Mouse (Mus musculus) frontal cortex, adult (tissue): ENCODE measurements around the gene Cox4i1.

Source experiments
- ATAC-seq: cut with Nextera tagmentation; 2 replicates; pipeline ENCODE4 v1.9.2; 2017; ENCODE audit warnings: mild to moderate bottlenecking, moderate library complexity, mixed read lengths; ENCODE audit not compliant: low TSS enrichment

The Cox4i1 gene

DNA sequence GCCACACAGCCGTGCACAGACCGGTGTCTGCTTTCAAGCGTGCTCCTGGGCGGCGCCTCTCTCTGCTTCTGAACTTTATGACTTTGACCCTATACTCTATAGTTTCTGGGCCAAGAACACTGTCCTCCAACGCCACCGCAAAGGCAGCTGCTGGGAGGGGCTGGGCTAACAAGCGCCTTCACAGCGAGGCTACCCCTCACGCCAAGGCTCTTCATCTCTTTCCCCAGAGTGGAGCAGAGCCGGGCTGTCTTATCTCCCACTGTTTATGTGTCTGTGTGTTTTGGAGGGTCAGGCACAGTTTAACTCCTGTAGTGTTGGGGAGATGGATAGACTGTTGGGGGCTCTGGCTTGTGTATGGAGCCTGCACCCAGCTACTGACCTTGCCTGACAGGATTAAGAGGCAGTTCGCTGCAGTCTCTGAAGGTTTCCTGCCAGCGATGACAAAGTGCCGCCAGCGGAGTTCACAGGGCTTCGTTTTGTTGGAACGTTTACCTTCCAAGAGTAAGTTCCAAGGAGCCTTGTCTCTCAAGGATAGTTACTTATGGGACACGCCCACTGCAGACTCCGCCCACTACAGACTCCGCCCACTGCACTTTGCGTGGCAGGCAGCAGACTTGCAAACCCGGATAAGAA, 26.0 kb downstream of the Cox4i1 start:
- no peak for ATAC-seq

DNA sequence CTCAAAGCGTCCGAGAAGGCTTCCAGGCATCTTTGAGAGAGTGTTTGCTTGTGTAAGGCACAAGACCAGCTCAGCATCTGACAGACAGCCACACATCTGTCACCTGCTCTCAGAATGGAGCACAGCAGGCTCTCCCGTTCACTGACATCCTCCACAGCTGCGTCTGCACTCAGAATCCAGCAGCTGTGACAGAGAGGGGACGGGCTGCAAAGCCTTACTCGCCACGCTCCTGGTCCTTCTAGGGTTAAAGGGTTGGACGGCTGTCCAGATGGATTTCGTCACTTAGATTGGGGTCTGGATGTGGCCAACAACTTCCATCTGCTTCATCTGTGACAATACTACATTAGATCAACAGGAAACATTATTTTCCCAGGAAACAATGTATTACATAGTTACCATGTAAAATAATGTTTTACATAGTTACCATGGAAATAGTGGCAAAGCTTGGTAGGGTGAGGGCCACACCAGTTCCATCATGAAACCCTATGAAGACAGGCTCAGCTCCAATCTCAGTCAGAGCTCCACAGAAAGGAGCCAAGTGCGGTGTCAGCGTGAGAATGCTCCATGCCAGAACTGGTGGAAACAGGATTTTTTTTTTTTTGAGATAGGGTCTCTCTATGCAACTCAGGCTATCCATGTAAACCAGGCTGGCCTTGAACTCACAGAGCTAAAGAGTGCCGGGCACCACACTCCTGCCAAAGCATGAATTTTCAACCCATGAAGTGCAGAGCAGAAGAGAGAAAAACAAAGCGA, 28.6 kb downstream of the Cox4i1 start:
- ATAC-seq: no peak

DNA sequence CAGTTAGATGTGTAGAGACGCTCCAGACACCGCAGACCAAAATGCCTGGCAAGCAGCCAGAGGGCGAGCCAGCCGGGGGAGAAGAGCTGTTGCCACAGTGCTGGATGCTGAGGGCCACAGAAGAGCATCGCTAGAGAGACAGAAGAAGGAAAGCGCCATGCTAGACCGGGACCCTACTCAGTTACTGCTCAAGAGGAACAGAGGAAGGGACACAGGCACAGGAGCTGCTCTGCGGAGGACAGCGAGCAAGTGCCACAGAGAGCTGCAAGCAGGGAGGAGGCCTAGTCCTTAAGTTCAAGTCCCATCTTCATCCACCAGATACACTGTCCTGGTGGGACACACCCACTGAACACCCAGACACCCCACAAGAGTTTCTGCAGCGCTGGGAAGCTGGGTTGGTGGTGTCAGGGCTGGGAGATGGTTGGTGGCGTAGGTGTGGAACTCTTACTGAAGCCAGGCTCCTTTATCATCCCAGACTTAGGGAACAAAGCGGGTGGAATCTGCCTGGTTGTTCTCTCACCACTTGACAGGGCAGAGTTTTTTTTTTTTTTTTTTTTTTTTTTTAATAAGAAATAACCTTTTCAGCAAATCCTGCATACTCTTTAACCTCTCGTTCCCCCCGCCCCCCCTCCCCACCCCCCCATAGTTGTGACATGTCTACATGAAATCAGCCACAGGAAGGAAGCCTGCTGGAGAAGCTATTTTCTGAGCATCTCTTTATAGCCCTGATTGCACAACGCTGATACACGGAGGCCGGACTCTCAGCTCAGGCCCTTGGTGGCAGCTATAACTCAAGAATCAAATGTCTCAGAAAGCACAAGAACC, 29.3 kb downstream of the Cox4i1 start:
- ATAC-seq: no peak

GRCm38 (mm10) chr8:120697979-120698272, 29.9 kb downstream of the Cox4i1 start:
- no peak for ATAC-seq

DNA sequence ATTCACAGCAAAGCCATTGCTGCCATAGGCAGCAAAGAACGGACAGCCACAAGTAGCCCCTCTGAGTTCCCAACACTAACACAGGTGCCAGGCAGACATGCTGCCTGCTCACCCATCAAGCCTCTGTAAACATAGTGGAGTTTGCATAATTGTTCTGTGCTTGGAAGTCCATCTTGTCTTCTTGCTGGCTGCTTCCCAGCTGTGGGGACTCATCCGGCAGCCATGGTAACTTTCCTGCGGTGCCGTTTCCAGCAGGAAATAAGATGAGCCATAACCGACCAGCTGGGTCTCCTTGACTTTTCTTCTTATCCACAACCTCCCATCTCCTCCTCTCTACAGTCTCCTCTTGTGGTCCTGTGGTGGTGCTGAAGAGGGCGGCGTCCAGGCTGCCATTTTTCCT, 30.4 kb downstream of the Cox4i1 start:
- ATAC-seq: no peak

DNA sequence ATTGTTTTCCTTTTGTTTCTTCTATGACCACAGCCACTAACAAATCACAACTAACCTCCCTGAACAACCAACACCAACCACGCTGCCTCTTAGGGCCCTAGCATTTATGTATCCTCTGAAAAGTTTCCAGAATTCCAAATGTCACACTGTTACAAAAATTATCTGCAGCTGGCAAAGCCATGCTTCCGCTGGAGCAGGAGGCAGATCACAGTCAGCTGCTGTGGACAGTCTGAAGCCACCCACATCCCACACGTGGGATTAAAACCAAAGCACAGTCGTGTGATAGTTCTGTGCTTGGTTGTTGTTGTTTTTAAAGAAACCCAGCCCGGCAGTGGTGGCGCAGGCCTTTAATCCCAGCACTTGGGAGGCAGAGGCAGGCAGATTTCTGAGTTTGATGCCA, 31.1 kb downstream of the Cox4i1 start:
- no peak; the same call in 1 of the 2 replicates for ATAC-seq

- no peak for ATAC-seq
Measured at GRCm38 (mm10) chr8:120699565-120699964, 31.5 kb downstream of the Cox4i1 start.

- no peak for ATAC-seq
Measured at GRCm38 (mm10) chr8:120700053-120700452, 32.0 kb downstream of the Cox4i1 start.

DNA sequence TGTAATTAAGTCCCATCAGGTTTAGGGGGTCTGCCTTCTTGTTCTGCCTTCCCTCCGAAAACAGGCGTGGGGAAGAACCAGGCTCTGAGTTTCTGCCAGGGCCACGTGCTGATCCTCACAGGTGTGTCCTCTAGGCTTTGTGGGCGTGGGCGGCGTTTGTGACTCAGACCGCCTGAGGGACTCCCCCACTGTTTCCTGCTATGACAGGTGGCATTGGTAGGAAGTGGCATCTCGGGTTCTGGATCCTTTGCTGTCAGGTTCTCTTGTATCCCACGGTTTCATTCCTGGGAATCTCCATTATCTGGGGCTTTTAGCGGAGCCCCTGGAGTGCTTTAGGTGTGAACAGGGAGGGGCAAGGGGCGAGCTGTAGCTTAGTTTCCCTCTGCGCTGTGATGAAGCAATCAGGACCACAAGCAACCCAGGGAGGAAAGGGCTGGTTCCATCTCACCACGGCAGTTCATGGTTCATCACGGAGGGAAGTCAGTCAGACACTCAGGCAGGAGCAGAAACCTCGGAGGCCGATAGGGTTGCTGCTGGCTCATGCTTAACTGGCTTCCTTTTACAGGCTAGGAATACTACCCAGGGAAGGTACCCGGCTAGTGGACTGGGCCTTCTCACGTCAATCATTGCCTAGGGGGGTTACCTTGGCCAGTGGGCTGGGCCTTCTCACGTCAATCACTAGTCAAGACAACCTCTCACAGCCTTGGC, 33.9 kb downstream of the Cox4i1 start:
- ATAC-seq: no peak; the same call in 1 of the 2 replicates

- no peak for ATAC-seq
Measured at GRCm38 (mm10) chr8:120704203-120704602, 36.2 kb downstream of the Cox4i1 start.

DNA sequence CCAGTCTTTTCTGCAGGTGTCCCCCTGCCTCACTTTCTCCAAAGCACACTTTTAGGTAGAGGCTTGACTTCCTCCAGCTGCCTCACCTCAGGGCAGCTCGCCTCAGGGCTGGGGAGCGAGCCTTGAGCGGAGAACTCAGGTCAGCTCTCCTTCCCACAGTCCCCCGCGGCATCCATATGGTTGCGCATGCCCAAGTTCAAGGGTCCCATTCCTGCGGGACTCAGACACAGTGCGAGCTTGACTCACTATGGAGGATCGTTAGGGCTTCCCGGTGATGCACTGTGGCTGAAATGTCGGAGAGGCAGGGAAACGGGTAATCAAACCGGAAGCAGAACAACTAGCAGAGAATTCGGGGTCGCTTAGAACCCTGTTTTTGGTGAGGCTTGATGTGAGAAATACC, 37.1 kb downstream of the Cox4i1 start:
- no peak for ATAC-seq

DNA sequence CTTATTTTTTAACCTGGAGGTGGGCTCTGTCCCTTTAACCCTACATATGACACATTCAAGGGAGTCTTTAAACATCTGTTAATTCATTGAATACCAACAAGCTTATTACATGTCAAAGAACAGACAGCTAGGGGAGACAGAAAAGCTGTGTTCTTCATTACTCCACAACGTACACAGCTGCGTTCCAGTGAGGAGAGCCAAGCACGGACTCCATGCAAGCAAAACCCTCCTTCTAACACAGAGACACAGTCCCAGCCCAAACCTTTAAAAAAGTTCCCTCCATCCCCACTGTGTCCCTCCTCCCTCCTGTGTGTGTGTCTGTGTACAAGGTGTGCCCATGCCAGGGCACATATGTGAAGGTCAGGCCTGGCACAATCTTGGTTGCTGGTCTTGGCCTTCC, 38.2 kb downstream of the Cox4i1 start:
- ATAC-seq: no peak

GRCm38 (mm10) chr8:120709176-120709575, 41.2 kb downstream of the Cox4i1 start:
- ATAC-seq: no peak

DNA sequence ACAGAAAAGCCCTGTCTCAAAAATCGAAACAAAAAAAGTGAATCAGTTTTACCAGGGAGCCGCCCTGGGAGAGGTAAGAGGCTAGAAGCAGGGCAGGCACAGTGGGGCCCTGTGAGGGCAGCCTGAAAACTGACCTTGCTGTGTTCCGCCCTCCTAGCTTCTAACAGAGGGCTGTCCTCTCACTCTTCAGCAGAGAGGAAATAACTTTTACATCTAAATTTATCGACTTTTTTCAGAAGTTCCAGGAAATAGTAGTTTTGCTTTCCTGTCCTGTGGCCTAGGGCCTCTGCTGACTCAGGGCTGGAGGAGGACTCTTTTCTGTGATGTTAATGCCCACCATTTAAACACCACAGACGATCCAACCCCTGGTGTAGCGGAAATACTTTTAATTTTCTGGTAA, 47.2 kb downstream of the Cox4i1 start:
- no peak for ATAC-seq

GRCm38 (mm10) chr8:120715996-120716680, 48.1 kb downstream of the Cox4i1 start:
- ATAC-seq: no peak

DNA sequence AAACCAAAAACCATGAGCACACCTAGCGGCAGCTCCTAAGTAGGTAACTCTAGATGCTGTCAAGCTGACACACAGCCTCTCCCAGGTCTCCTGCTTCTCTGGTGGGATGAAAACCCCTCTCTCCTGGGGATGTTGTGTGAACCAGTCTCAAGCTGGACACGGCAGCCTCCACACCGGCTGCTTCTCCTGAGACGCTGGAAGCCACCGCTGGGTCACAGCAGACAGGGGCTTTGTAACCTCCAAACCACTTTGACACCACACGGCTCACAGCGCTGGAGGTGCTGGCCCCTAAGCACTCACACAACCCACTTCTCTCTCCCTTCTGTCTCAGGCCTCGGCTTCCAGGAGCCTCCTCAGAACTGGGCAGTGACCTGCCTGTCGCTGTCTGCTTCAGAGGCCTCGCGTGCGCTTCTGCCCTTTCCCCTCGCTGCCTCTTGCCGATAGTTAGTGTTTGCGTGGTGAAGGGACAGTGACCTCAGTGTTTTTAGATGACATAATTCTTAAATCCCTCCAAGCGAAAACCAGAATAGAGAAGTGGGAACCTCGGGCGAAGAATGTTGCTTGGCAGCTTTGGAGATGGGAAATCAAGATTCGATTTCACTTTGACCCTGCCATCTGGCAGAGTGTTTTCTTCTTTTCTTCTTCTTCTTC, 51.7 kb downstream of the Cox4i1 start:
- ATAC-seq: no peak

- no peak for ATAC-seq
Measured at GRCm38 (mm10) chr8:120723025-120723424, 55.0 kb downstream of the Cox4i1 start.
